Mouse (Mus musculus): ENCODE data around the gene Cdr2. TPM values are rescaled to one million over a fixed set of nuclear protein-coding genes. Genes with fewer than 3 reads are reported as not detected.
"Not testable (repeated sequence)": the region's sequence is repeated elsewhere in the genome, so short reads cannot be mapped to it uniquely, and the experiment has no call there.

The Cdr2 gene
- 1 to 10 TPM in 19 of 26 experiments, under 1 TPM in 6, not detected in 1; 0.58 to 5.1 (median 1.6) TPM for total RNA-seq (2018; cell fraction: chromatin; rRNA removed)
- 1 to 10 TPM; 1.2 to 5.6 (median 2.7) TPM for total RNA-seq (2018; cell fraction: cytosol; rRNA removed)
- 1 to 10 TPM in 22 of 26 experiments, under 1 TPM in 4; 0.40 to 8.0 (median 2.4) TPM for total RNA-seq (2018; cell fraction: nucleus; rRNA removed)
- polyA plus RNA-seq (2018) = 3.2 to 6.3 TPM (median 4.4 TPM) in 3 replicates

DNA sequence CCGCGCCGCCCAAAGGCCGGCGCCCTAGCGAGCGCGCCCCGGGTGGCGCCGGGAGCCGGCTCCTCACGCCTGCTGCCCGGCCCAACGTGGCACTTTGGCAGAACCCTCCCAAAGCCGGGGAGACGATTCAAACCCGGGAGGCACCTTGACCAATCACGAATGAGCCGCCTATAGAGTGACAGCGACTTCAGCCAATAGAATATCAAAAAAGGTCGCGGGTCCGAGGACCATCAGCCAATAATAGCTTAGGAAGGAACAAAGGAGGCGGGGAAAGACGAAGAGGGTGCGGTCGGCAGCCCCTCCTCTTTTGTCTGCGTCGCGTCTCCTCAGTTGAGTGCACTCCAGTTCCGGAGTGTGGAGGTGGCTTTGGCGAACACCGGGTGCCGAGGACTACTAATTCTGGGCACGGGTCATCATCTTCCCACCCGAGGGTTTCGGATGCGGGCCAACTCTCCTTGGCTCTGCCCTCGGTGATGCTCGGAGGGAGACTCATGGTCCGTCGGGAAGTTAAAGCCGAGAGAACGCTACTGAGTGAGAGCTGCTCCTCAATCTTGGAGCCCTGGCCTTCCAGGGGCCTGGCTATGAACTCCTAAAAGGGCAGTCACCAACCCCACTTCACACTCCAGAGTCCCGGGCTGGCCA, at the start of gene Cdr2, which contains the start of gene Mfsd13b:
Cdr2 (minus strand) TSS at position 113 of the 642 bp plus-strand sequence.
Mfsd13b (plus strand) TSS at position 310 of the 642 bp plus-strand sequence.
- under 1% methylated on average over 44 of the region's 46 CpGs for WGBS (ENCODE audit: missing documents)
- H3K4me3 ChIP-seq (ENCODE audit: inconsistent target) = peak within 1 kb of the TSS; percentile 78
- peak within 1 kb of the TSS; percentile 79 for H3K27ac ChIP-seq
- no peaks in the 10 kb centered on the region for H3K36me3 ChIP-seq (ENCODE audit: inconsistent target)
- peaks cover 30% of the 10 kb centered on the region; the same call in 1 of the 2 replicates for H3K79me2 ChIP-seq (ENCODE audit: inconsistent target)

DNA sequence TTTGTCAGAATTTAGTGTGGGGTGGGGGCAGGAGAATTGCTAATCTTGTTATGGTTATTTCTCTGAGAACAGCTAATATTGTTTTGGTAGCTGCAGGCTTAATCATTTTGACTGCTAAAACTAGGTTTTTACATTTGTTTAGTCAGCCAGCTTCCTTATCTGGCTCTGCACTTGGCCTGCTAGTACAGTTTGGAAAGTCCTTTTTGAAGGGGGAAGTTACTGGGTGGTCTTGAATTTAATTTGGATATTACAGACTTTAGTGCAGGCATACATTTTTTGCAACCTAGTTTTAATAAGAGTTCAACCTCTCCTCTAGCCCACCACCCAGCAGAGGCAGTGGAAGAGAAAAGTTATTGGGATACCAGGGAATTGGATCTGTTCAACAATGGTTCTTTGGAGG, 47.8 kb upstream of the Cdr2 start:
- H3K4me3 ChIP-seq (ENCODE audit: inconsistent target); H3K36me3 ChIP-seq (ENCODE audit: inconsistent target); H3K79me2 ChIP-seq (ENCODE audit: inconsistent target); H3K27ac ChIP-seq: not testable (repeated sequence)

DNA sequence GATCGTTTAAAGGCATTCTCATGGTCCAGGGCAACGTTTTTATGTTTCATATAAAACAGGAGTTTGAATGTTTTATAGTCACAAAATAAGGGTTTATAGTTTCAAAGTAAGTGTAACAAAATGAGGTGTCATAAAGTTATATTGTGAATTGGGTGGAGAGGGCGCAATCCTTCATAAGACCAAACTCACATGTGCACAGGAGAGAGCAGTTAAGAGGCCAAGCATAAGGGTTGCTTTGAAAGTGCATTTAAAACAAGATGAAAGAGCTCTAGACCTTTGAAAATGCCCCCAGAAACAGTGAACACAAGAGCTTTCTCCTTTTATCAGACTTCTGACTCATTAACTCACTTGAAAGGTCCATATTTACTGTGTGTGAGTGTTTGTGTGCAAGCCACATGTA, 44.2 kb upstream of the Cdr2 start:
- Histone ChIP-seq H3K27ac (no peak overlapping the region), H3K36me3 (ENCODE audit: inconsistent target) (no peaks in the 10 kb centered on the region), H3K79me2 (ENCODE audit: inconsistent target) (no peaks in the 10 kb centered on the region), H3K4me3 (ENCODE audit: inconsistent target) (no peak overlapping the region)
- WGBS (ENCODE audit: missing documents) = 80% methylated on average over 3 of the region's 3 CpGs

DNA sequence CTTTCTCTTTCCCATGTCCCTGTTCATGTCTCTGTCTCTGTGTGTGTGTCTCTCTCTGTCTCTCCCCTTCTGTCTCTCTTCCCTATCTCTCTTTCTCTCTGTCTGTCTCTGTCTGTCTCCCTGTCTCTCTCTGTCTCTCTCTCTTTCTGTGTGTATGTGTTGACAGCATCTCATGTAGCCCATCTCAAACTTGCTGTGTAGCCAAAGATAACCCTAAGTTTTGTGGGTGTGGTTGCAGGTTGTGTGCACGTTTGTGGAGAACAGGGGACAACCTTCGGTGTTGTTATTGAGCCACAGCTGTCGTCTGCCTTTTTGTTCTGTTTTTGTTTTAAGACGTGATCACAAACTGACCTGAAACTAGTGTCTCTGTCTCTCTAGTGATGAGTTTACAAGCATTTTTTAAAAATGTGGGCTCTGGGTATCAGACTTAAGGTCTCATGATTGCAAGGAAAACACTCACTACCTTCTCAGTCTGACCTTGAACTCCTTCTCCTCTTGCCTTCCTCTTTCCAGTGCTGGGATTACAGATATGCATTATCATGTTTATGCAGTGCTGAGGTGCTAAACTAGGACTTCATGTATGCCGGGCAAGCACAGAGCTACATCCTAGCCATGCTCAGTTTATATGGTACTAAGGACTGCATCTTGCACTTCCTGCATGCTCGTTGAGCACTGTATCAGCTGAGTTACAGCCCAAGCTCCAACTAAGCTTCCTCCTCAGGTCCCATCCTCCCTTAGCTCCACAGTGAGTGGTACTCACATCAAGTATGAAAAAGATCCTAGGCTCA, 43.3 kb upstream of the Cdr2 start:
- Histone ChIP-seq H3K36me3 (ENCODE audit: inconsistent target) (no peaks in the 10 kb centered on the region), H3K4me3 (ENCODE audit: inconsistent target) (no peak overlapping the region), H3K79me2 (ENCODE audit: inconsistent target) (no peaks in the 10 kb centered on the region), H3K27ac (no peak overlapping the region)
- WGBS (ENCODE audit: missing documents) = 65% methylated on average over 6 of the region's 6 CpGs

DNA sequence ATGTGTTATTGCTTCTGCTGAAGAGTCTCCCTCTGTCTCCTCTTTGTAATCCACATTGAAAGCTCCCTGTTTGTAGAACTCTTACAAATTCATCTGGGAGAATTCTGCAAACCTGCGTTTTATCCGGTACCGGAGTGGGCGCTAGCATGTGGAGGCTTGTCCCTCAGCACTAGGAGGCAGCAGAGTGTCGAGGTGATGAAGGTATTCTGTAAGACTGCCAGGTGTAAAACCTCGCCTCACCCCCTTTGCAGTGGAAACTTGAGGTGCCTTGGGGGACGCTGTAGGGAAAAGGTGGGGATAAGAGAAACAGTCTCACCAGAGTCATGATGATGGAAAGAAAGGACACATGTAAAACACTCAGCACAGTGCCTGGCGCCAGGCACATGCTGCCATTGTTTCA, 38.2 kb upstream of the Cdr2 start:
- H3K4me3 ChIP-seq (ENCODE audit: inconsistent target) = no peak overlapping the region
- no peak overlapping the region for H3K27ac ChIP-seq
- no peaks in the 10 kb centered on the region for H3K36me3 ChIP-seq (ENCODE audit: inconsistent target)
- WGBS (ENCODE audit: missing documents) = 49% methylated on average over 8 of the region's 8 CpGs
- H3K79me2 ChIP-seq (ENCODE audit: inconsistent target) = no peaks in the 10 kb centered on the region

DNA sequence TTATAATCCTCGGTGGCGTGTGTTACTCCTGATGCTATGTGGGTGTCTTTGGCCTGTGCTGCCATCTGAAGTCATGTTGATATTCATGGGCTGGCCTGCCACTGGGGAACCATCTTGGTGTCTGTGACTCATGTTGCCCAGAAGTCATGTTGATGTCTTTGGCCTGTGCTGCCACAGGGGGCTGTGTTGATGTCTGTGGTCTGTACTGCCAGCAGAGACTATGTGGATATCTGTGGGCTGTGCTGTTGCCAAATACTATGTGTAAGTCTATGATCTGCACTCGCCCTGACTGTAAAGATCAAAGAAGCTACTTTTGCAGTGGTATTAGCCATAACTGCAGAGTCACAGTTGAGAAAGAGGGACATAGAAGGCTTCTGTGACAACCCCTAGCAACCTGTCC, 36.7 kb upstream of the Cdr2 start:
- H3K4me3 ChIP-seq (ENCODE audit: inconsistent target) = no peak overlapping the region
- no peak overlapping the region for H3K27ac ChIP-seq
- no peaks in the 10 kb centered on the region for H3K36me3 ChIP-seq (ENCODE audit: inconsistent target)
- H3K79me2 ChIP-seq (ENCODE audit: inconsistent target) = no peaks in the 10 kb centered on the region
- WGBS (ENCODE audit: missing documents) = 83% methylated on average over 3 of the region's 3 CpGs

DNA sequence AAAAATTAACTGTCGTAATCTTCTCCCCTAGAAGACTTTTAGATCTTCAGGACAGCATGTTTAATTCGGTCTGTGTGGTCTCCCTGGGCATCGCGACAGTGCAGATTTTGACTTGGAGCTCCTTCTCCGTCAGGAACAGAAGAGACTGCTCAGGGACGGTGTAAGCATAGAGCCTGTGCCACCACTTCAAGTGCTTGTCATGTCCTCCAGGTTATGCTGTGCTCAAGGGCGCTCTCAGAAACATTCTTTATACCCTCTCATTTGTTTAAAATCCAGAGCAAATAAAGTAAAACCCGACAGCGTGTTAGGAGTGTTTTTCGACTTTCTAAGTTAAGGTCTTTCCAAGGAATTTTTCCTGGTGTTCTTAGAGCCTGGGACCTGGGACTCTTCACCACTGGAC, 32.4 kb upstream of the Cdr2 start:
- Histone ChIP-seq H3K27ac (no peak overlapping the region), H3K4me3 (ENCODE audit: inconsistent target) (no peak overlapping the region), H3K36me3 (ENCODE audit: inconsistent target) (no peaks in the 10 kb centered on the region), H3K79me2 (ENCODE audit: inconsistent target) (no peaks in the 10 kb centered on the region)
- WGBS (ENCODE audit: missing documents) = 89% methylated on average over 9 of the region's 10 CpGs

DNA sequence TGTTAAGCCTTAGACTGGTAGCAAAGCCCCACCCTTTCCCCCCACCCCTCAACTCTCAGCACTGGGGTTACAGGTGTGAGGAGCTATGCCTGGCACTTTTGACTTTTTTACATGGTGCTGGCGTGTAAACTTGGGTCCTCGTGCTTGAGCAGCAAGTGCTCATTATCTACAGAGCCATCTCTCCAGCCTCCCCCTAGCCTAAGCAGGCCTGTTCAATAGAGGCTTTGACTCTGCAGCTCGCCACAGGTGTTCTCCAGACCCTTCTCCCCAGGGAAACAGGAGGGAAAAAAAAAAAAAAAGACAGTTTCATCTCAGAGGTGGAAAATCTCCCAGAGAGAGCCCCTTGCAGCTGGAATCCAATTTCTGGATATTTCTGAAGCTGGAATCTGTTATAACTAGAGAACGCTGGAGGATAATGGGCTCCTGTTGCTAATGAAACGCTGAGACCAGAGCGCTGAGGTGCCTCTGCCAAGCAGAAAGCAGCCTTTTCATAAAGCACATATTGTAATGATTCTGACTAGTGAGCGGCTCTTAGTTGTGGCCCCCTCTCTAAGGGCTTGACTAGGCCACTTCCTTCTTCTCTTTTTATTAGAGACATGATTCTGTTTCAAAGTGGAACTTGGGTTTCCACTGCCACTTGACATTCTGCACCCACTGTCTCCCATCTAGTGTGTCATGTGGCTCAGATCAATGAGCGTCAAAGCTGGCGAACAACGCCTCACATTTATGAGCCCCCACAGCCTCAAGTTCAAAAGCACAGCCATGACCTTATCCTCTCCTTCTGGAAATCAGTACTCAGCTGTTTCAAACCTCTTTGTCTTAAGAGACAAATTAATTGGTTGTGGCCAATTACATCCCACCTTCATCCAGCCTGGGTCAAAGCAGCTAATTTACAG, 29.9 kb upstream of the Cdr2 start:
- Histone ChIP-seq H3K4me3 (ENCODE audit: inconsistent target) (no peak overlapping the region), H3K36me3 (ENCODE audit: inconsistent target) (no peaks in the 10 kb centered on the region), H3K27ac (no peak overlapping the region), H3K79me2 (ENCODE audit: inconsistent target) (no peaks in the 10 kb centered on the region)
- WGBS (ENCODE audit: missing documents) = 84% methylated on average over 10 of the region's 10 CpGs

DNA sequence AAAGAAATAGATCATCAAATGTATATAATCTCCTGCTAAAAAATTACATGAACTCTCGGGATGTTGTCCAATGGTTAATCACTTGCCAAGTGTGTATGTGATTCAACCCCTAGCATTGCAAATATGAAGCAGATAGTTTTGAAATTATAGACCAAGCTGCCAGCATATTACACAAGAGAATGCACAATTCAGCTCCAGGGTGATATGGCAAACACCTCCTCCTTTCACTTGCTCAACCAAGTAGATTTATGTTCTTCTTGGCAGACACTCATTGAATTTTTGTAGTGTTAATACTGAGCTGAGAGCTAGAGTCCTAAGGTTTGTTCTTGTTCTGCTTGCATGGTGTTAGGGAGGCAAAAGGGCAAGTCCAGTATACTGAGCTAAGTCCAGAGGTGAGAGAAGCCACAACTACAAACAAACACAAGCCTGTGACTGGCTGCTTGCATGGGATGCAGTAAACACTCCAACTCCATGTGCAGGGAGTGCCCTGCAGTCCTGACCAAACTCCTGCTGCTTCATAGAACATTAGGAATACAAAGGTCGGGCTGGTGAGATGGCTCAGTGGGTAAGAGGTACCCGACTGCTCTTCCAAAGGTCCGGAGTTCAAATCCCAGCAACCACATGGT, 21.8 kb upstream of the Cdr2 start:
- Histone ChIP-seq H3K4me3 (ENCODE audit: inconsistent target) (no peak overlapping the region), H3K27ac (no peak overlapping the region), H3K79me2 (ENCODE audit: inconsistent target) (no peaks in the 10 kb centered on the region), H3K36me3 (ENCODE audit: inconsistent target) (no peaks in the 10 kb centered on the region)
- 70% methylated on average over 2 of the region's 4 CpGs for WGBS (ENCODE audit: missing documents)

DNA sequence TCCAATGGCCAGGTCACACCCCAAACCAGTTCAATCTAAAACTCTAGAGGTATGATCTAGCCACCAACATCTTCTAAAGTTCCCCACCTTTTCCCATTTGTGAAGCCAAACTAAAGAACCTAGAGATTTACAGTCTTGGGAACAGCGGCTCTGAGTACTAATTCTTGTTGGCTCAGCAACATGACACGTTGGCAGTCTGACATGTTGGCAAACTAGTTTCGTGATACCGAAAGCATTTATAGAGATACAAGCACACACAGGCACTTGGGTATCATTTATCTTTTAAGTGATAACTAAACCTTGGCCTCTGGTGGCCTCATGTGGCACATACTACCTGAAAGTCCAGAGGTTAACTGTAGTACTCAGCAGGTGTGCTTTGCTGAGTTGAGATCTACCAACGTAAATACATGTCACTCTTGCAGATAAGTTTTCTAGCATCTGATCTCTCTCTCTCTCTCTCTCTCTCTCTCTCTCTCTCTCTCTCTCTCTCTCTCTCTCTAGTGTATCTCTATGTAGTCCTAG, 20.4 kb upstream of the Cdr2 start:
- WGBS (ENCODE audit: missing documents) = 94% methylated on average over 5 of the region's 5 CpGs
- Histone ChIP-seq H3K79me2 (ENCODE audit: inconsistent target) (no peaks in the 10 kb centered on the region), H3K4me3 (ENCODE audit: inconsistent target) (no peak overlapping the region), H3K27ac (no peak overlapping the region), H3K36me3 (ENCODE audit: inconsistent target) (no peaks in the 10 kb centered on the region)

DNA sequence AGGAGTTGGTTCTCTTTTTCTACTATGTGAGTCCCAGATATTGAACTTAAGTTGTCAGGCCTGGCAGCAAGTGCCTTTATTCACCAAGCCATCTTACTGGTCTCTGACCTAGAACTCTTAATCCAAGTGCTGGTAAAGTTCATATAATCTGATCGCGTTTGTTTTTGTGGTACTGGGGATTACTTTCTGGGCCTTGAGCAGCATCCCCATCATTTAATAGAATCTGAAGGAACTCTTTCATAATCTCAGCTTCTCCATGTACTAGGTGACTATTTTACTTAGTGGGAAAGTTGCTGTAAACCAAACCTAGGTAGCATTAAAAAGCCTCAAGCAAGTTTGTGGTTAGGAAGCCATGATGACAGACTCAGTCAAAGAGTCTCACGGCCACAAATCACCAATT, 19.8 kb upstream of the Cdr2 start:
- H3K4me3 ChIP-seq (ENCODE audit: inconsistent target) = no peak overlapping the region
- no peaks in the 10 kb centered on the region for H3K79me2 ChIP-seq (ENCODE audit: inconsistent target)
- H3K36me3 ChIP-seq (ENCODE audit: inconsistent target) = no peaks in the 10 kb centered on the region
- H3K27ac ChIP-seq = no peak overlapping the region
- 83% methylated on average over 3 of the region's 3 CpGs for WGBS (ENCODE audit: missing documents)

DNA sequence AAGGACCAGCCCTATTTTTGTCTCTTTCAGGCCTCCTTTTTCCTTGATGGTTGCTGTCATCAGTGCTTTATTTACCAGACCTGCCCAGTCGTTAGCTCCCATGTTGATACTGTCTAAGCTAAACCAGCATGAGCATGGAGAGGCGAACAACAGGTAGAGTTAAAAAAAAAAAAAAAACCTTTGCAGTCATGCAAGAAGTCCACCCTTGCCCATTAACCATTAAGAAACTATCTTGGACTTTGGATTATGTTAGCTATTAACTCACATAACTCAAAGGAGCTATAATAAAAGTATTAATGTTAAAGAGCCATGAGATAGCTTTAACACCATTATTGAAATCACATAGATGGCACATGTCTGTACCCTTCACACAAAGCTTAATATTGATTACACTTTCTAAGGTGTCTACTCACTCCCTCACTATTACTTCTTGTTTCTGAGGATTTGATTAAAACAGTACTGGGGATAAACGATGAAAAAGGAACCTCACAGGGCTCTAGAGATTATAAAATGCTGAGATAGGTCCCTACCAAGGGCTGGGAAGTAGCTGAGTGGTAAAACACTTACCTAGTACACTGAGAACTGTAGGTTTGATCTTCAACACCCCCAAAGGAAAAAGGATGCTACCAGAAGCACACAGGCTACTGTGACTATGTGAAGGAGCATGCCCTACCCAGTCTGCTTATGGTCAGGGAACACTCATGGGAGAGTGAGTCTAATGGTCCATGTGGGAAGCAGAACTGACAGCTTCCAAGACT, 18.1 kb upstream of the Cdr2 start:
- Histone ChIP-seq H3K36me3 (ENCODE audit: inconsistent target) (no peaks in the 10 kb centered on the region), H3K27ac (no peak overlapping the region), H3K79me2 (ENCODE audit: inconsistent target) (no peaks in the 10 kb centered on the region), H3K4me3 (ENCODE audit: inconsistent target) (no peak overlapping the region)
- 88% methylated on average over 3 of the region's 3 CpGs for WGBS (ENCODE audit: missing documents)

DNA sequence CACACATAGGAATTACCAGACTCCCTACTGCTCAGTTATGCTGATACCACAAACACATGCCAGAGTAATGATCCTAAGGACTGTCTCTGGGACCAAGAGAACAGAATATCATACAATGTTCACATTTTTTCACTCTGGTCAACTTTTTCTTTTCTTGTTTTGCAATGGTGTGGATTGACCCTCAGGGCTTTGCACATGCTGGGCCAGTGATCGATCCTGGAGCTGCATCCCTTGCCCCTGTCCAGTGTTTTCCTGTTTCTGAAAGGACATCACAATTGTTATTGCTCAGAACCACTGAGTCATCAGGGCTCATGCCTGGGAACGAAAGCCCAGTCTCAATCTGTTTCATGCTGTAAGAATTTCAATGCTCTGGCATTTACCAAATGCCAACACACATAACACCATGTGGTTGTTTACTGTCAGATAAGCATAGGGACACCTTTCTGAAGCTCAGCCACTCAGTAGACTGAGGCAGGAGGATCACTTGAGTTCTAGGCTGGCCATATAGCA, 17.0 kb upstream of the Cdr2 start:
- no peaks in the 10 kb centered on the region for H3K36me3 ChIP-seq (ENCODE audit: inconsistent target)
- H3K27ac ChIP-seq = no peak overlapping the region
- WGBS (ENCODE audit: missing documents) = 77% methylated on average over 2 of the region's 2 CpGs
- H3K79me2 ChIP-seq (ENCODE audit: inconsistent target) = no peaks in the 10 kb centered on the region
- H3K4me3 ChIP-seq (ENCODE audit: inconsistent target) = no peak overlapping the region
